Mouse (Mus musculus) bone marrow macrophage, adult 2 months (primary cell): Measurements from ENCODE around the gene Mvb12a.

Source experiments
- CTCF ChIP-seq: IDR thresholded peaks from 2 replicates; pipeline ENCODE4 v1.5.1; 2012; ENCODE audit warnings: low read depth, mild to moderate bottlenecking, low read length, moderate library complexity
- POLR2A ChIP-seq: IDR thresholded peaks from 2 replicates; pipeline ENCODE4 v1.6.1; 2012; ENCODE audit warnings: mild to moderate bottlenecking, low read depth, low read length, borderline replicate concordance

- TF ChIP-seq POLR2A (no peak), CTCF (0 out of 2 replicates have a peak, but pooled peaks have one; percentile 9)
Measured at GRCm38 (mm10) chr8:71577856-71578387, 35.2 kb downstream of the Mvb12a start.
